Mouse (Mus musculus) E14TG2a.4 (cell line): ENCODE measurements around the gene Pigr.

Experiments
- CTCF ChIP-seq: conservative IDR thresholded peaks from 2 replicates; pipeline ENCODE4 v1.5.1; 2014; ENCODE audit warnings: low read length
- NANOG ChIP-seq: IDR thresholded peaks from 2 replicates; pipeline ENCODE4 v1.6.1; 2014; ENCODE audit warnings: borderline replicate concordance, low read length, mixed read lengths

GRCm38 (mm10) chr1:130894468-130894867 is 68.0 kb downstream of the Pigr start:
- TF ChIP-seq CTCF (no peak), NANOG (no peak)
